Mouse (Mus musculus) cerebellum, adult 11-12 months (tissue): ENCODE results near the gene Rgl1.
A peak's percentile ranks its signal among the peaks of the same experiment; 100 is the strongest.

Experiments
- DNase-seq: peaks from one replicate; pipeline ENCODE4 v3.0.0; 2022

The Rgl1 gene

DNA sequence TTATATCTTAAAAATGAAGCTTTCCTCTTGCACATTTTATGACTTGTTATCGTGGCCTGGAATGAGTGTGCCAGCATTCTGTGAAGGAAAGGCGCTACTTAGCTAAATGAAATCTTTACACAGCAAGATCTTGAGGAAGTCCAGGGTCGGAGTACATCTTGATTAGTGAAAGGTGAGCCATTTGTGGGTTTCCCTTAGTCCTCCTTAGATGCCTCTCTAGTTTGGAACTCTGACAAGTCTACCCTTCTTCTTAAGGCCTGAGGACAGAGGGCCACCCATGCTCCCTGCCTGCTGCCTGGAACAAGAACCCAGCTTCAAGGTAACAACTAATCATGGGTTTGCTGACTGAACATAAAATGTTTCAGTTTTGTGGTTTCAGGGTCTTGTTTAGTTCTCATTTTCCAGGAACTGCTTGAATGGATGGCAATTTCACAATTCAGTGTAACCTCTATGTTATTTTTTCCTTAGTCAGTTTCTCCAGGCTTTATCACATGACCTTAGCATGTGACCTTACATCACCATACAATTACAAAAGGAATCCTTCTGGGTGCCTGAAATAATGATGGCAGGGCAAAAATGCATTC, 225.8 kb downstream of the Rgl1 start:
- no peak for DNase-seq

DNA sequence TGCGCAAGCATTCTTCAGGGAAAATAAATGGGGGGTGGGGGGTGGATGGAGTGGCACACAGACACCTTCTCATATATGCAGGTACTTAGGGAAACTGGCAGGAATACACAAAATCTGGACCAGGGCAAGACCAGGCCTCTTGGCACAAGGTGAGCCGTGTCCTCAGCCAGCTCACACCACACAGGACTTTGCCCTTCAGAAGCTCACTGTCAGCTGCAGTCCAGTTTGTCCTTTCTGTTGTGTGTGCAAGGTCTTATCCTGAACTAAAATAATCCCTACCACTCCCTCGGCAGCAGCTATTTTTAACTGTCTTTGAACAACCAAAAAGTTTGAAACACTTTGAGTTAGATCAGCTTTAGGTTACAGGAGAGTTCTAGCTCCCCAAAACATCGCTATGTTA, 227.3 kb downstream of the Rgl1 start:
- no peak for DNase-seq

- no peak for DNase-seq
These were observed 229.0 kb downstream of the Rgl1 start for GRCm38 (mm10) chr1:152537186-152537585.

GRCm38 (mm10) chr1:152536416-152537018, 229.6 kb downstream of the Rgl1 start:
- no peak for DNase-seq

DNA sequence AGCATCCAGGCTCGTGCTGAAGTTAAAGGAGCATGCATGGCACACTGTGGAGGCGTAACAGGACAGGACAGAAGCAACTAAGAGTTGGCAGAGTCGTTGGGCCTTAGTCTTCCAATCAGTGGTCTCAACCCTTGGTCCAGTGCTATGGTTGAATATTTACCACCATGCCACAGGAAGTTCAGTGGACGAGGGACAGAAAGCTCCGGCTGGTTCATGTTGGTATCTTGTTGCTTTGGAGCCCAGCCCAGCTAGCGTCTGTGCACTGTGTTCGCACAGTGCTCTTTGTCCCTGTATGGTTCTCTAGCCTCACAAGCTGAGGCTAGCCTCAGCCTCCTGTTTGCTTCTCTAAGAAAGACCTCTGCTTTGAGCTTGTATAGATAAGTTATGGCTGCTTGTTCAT, 231.6 kb downstream of the Rgl1 start:
- no peak for DNase-seq

GRCm38 (mm10) chr1:152531498-152531897, 234.7 kb downstream of the Rgl1 start:
- DNase-seq, result no peak

- DNase-seq, result no peak
These were observed 237.4 kb downstream of the Rgl1 start for GRCm38 (mm10) chr1:152528778-152529177.

DNA sequence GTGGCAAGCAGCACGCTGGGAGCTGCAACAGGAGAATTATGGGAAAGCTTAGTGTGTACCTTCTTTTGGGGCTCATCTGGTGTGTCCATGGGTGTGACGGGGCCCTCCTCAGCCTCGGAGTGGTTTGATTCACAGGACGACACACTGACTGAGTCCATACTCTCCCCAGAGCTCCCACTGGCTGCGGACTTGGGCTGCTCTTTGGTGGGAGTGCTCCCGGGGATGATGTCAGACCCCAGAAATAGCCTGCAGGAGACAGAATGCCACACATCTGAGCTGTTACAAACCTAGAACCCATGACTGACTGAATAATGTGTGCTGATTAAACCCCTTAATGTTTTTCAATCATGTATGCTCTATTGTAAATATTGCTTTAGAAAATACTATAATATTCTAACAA, 237.9 kb downstream of the Rgl1 start:
- no peak for DNase-seq

DNA sequence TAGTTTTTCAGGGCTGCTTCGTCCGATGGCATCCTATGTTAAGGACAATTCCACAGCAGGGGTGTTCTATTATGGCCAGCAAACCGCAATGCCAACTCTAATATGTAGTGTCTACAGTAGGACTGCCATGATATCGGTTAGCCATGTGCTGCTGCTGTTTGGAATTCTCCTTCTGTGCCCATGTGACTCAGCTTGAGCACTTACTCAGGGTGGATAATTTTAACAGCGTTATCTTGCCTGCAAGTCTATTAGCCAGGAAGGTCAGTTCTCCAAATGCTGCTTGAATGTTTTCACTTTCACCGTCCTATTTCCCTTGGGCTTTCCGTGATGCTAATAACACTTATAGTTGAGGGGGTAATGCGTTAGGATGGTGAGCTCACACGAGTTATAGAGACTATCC, 240.0 kb downstream of the Rgl1 start:
- no peak for DNase-seq

DNA sequence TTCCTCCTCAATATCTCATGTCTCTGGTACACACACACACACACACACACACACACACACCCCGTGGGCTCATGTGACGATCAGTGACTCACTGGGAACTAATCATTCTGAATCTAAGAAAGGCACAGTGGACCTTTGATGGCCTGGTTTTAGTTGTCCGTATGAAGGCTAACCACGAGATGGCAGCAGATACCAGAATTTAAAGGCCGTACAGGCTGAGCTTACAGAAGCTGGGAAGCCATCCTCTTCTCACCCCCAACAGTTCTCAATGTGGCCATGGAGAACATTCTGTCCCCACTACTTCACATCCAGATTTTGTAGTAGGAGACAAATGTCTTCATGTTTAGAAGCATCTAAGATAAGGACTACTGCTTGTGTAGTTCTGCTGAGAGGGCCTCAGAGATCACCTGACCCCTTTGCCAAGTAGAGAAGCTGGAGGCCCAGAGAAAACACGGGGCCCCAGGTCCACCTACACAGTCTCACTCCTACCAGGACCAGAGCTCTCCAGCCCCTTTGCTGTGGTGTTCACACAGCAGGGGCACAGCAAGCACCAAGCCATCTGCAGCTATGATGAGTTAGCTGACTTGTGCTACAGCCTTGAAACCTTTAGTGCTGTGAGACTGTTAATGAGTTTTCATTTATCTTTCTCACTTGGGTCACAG, 241.0 kb downstream of the Rgl1 start:
- peak; percentile 60 for DNase-seq

- DNase-seq, result no peak
These were observed 241.9 kb downstream of the Rgl1 start for GRCm38 (mm10) chr1:152524098-152524892.

GRCm38 (mm10) chr1:152523292-152523691, 242.9 kb downstream of the Rgl1 start:
- DNase-seq, result no peak

DNA sequence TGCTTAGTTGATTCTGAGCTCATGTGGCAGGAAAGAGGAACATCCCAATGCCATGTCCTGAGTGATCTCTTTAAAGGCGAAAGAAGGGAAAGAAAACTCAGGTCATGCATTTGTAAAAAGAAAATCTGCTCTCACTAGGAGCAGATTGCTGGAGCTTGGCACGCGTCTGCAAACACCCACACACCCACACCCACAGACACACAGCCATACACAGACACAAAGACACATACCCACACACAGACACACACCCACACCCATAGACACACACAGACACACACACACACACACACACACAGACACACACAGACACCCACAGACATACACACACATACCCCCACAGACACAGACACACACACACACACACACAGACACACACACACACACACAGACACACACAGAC, 243.9 kb downstream of the Rgl1 start:
- no peak for DNase-seq

- DNase-seq, result no peak
These were observed 245.2 kb downstream of the Rgl1 start for GRCm38 (mm10) chr1:152520798-152521575.

DNA sequence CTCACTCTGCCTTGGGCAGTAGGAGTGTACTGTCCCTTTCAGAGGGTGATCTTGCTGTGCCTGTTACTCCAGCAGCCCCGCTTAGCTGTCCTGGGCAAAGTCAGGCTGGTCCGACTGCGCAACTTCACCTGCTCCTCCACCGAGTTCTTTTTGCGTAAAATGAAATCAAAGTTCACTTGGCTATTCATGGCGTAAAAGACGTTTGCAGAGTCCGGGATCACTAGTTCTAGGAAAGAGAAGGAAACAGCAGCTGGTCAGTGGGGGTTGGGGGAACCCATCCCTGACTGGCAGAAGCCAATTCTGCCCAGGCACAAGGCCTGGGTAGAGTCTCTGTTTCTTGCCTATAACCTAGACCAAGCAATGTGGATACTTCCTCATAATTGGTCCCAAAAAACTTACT, 247.2 kb downstream of the Rgl1 start:
- no peak for DNase-seq

GRCm38 (mm10) chr1:152517057-152517570, 249.0 kb downstream of the Rgl1 start:
- DNase-seq, result no peak

DNA sequence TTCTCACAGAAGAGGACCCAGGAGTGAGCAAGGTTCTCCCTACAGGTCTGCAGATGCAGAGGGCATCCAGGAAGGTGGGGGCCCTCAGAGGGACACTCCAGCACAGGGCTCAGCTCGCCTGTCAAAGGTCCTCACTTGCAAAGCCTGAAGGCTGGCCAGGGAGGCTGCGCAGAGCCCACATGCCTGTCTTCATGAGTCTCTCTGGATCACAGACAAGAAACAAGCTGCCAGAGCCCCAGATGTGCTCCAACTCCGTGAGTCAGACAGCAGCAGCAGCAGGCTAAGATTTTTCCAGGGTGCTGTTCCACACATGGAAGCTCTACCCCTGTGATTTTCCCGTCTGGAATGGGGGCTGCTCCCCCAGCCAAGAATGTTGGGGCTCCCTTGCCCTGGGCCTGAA, 251.9 kb downstream of the Rgl1 start:
- no peak for DNase-seq

DNA sequence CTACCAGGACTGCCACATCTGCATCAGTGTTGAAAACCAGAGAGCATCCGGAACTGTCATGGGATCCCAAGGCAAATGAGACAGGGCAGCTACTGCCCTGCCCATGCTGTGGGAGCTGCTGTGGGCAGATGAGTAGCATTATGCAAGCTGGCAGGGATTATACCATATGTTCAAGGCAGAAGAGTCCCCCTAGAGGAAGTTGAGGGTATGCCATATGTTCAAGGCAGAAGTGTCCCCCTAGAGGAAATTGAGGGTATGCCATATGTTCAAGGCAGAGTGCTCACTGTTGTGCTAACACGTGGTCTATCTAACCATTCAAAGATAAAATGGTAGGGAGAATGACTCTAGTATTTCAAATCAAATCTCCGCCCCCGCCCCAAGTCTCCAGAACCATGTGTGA, 254.9 kb downstream of the Rgl1 start:
- no peak for DNase-seq

DNA sequence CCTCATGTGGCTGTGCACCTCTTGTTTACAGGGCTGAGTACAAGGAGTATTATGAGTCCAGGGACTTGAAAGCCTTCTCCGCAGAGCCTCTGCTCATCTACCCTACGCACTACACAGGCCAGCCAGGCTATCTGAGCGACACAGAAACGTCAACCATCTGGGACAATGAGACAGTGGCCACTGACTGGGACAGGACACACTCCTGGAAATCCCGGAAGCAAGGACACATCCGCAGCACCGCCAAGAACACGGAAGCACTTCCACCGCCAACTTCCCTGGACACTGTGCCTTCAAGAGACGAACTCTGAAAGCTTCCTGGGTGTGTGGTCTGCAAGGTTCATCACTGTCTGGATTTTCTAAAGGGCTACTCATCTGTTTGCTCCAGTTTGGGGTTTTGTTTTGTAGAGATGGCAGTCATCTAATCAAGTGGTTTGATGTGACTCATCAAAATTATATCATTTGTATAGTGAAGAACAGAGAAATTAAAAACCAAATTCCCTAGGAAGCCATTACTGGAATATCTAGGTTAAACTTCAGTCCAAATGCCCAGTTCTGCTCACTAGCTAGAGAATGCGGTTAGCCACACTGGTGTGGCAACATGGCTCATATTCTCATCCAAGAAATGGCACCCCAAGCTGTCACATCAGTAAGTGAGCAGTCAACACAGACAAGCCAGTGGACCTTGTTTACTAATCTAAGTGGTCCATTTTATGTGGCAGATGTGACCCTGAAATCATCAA, 257.5 kb downstream of the Rgl1 start:
- DNase-seq, result no peak

GRCm38 (mm10) chr1:152506726-152507125, 259.4 kb downstream of the Rgl1 start:
- DNase-seq, result no peak

DNA sequence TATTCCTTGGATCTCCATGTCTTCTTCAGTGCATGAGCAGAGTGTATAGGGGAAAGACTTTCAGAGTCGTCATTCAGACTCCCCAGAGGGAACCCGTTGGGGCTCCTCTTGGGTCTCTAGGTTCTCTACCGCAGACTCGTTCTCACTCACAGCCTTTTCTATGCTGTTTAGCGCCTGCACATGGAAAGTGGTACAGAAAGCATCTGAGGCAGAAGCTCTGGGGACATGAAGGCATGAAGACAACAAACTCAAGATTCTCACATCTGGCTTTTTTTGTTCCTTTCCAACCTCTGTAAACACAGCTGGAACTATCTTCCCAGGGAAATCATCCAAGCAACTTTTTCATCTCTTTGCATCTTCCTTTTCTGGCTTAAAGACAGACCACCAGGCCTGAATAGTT, 260.0 kb downstream of the Rgl1 start:
- DNase-seq, result no peak

DNA sequence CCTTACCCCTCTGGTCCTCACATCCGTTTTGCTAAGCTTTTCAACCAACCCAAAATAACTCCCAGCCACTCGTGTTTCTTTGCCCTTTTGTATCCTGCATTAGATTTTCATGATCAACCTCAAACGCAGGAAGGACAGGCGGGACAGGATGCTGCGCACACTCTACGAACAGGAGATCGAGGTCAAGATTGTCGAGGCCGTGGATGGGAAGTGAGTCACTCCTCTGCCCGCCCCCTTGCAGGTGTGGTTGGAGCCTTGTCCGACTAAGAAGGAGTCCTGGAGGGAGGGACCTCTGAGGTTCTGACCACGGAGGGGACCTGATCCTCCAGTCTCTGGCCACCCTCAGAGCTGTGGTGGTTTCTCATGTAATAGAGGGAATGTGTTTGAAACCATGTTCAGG, 266.3 kb downstream of the Rgl1 start:
- DNase-seq, result no peak
